Mouse (Mus musculus) MEL (cell line): Measurements from ENCODE around the gene Iqck.

Source experiments
- CTCF ChIP-seq, 3 experiments: IDR thresholded peaks in 2 of 3; conservative IDR thresholded peaks in 1 of 3; 2 replicates each; pipeline ENCODE4 v1.5.1; 2011 to 2012; ENCODE audit warnings: low read length in 3 of 3, low read depth in 2 of 3, mild to moderate bottlenecking in 2 of 3, improper control_type of control experiment in 1 of 3, inconsistent platforms in 1 of 3, mixed read lengths in 1 of 3, moderate library complexity in 1 of 3; ENCODE audit not compliant: control insufficient read depth in 1 of 3, insufficient read depth in 1 of 3, poor library complexity in 1 of 3, severe bottlenecking in 1 of 3
- EP300 ChIP-seq, 2 experiments: IDR thresholded peaks; 2 replicates each; pipeline ENCODE4 v1.6.1; 2011; ENCODE audit warnings: improper control_type of control experiment in 2 of 2, low read length in 2 of 2, low read depth in 1 of 2, mild to moderate bottlenecking in 1 of 2
- ETS1 ChIP-seq: IDR thresholded peaks from 2 replicates; pipeline ENCODE4 v1.6.1; 2012; ENCODE audit warnings: low read depth, mild to moderate bottlenecking, inconsistent platforms, low read length, improper control_type of control experiment, moderate library complexity
- NRF1 ChIP-seq: IDR thresholded peaks from 2 replicates; pipeline ENCODE4 v1.6.1; 2014; ENCODE audit warnings: low read depth, mild to moderate bottlenecking, inconsistent platforms, low read length, improper control_type of control experiment, moderate library complexity; ENCODE audit not compliant: poor library complexity, insufficient read depth, severe bottlenecking
- POLR2A ChIP-seq, 2 experiments: IDR thresholded peaks; 2 replicates each; pipeline ENCODE4 v1.6.1; 2011 to 2012; ENCODE audit warnings: low read length in 2 of 2, mild to moderate bottlenecking in 2 of 2, control low read depth in 1 of 2, improper control_type of control experiment in 1 of 2, low read depth in 1 of 2, moderate library complexity in 1 of 2; ENCODE audit not compliant: control insufficient read depth in 1 of 2, insufficient read depth in 1 of 2, poor library complexity in 1 of 2

DNA sequence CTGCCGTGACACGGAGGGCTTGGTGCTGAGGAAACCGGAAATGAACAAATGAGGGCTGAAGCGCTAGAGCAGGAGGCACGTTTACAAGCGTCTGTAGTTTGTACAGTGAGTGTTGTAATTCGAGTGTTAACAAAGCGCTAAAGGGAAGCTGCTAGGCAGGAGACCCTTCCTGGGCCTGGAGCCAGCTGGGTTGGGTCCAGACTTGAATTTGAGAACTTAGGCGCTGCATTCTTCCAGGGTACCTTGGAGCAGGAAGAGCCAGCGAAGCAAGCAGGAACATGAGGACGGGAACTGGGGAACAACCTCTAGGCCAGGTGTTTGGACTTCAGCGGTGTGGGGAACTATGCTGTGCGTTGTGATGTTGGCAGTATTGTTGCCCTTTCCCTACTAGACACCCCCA lies 47.4 kb downstream of the Iqck start:
- TF ChIP-seq EP300 (IDR thresholded peaks at IDR 0.05; ENCODE audit: low read depth in 1 of 2, low read length in 2 of 2) = no peak
- no peak for TF ChIP-seq CTCF (IDR thresholded peaks at IDR 0.05 in 2 of 3, conservative IDR thresholded peaks at IDR 0.05 in 1 of 3; ENCODE audit: control insufficient read depth in 1 of 3, insufficient read depth in 1 of 3, low read depth in 2 of 3, low read length in 3 of 3, poor library complexity in 1 of 3, severe bottlenecking in 1 of 3)
- no peak for TF ChIP-seq NRF1
- no peak for TF ChIP-seq POLR2A (IDR thresholded peaks at IDR 0.05; ENCODE audit: control insufficient read depth in 1 of 2, insufficient read depth in 1 of 2, low read depth in 1 of 2, low read length in 2 of 2, poor library complexity in 1 of 2)
- no peak for TF ChIP-seq ETS1
